Mouse (Mus musculus): Measurements from ENCODE around the gene Npm3. TPM values are rescaled to one million over a fixed set of nuclear protein-coding genes. Genes with fewer than 3 reads are reported as not detected.

The Npm3 gene
- polyA plus RNA-seq, 1 experiment = 16.3 TPM

DNA sequence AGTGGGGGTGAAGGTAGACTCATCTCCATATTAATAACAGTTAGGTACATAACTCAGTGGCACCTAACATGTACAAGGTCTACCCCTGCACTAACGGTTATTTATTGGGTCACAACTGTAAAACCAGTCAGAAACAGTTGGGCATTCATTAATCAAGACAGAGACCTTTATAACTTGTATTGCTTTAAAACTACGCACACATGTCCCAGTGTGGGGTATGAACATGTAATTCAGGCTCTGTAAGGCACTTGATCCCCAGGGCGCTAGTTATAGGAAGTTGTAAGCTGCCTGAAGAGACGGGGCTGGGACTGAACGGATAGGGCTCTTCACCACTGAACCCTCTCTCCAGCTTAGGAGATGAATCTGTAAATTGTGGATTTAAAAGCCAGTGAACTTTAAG lies 9.3 kb upstream of the Npm3 start:
- DNase-seq (ENCODE audit: extremely low spot score in 1 of 2, low spot score in 1 of 2) = no peak

DNA sequence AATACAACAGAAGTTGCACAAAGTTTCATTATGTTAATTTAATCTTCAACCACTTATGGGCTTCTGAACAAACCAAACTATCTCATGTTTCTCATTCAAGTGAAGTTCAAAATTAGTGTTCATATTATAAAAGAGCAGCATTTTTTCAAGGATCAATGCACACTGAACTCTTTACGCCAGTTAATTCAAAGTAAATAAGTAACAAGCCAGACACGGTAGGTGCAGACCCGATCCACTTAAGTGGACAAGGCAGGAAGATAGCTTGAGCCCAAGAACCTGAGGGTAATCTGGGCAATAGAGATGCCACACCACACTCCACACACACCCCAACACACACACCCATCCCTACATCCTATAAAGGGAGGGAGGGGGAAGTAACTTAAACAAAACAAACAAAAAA lies 4.2 kb upstream of the Npm3 start:
- DNase-seq (ENCODE audit: extremely low spot score in 1 of 2, low spot score in 1 of 2) = no peak

DNA sequence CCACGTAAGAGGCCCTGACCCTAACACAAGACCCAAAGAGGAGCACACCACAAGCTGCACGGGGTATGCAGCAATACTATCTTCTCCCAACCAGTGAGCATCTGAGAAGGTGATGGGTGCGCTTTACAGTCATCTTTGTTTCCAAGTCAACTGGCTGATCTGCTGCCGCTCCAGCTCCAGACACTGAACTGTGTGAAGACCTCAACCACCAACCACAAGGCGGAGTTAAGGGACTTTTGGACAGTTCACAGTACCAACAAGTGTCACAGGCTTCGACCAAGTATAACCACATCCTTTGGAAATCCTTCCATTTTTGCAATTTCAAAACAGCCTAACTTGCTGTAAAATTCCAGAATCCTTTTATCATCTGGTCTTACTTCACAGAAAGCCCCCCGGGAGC lies 2.5 kb upstream of the Npm3 start:
- DNase-seq (ENCODE audit: extremely low spot score in 1 of 2, low spot score in 1 of 2) = no peak

DNA sequence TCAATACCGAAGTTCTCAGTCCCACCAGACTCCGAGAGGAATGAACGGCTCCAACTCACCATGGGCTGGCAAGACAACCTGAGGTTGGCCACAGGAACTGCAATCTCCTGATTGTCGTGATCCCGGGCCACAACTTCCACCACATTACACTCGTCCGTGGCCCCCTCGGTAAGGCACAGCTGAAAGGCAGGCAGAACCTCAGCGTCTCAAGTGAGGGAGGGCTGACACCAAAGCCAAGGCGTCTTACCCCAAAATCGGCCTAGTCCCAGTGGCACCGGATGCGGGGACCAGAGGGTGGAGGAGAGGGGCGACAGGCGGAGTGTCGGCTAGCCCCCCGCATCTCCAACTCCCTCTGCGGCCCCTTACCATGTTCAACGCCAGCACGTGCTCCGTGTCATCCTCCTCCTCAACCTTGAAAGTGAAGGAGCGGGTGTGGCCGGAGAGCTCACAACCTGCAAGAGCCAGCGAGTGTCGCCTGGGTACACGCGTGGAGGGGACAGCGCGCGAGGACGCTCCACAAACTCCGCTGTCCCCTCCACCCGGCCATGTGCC lies 624 bp downstream of the Npm3 start:
- no peak for DNase-seq (ENCODE audit: extremely low spot score in 1 of 2, low spot score in 1 of 2)

DNA sequence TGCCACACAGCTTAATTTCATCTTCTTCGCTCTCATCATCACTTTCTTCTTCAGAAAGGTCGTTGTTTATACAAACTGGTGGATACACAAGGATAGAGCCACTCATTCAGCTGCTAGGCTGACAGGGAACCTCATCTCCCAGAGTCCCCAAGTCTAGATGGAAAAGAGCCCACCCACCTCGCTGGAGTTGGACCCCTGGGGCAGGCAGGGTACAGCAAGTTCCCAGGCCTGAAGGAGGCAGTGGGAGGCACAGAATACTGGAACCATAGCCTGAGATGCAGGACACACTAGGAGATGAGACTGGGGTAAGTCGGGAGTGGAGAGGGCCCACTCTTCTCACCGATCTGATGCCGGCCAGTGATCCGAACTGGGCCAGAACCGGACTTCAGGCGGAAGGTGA lies 1.2 kb downstream of the Npm3 start:
- no peak for DNase-seq (ENCODE audit: extremely low spot score in 1 of 2, low spot score in 1 of 2)

DNA sequence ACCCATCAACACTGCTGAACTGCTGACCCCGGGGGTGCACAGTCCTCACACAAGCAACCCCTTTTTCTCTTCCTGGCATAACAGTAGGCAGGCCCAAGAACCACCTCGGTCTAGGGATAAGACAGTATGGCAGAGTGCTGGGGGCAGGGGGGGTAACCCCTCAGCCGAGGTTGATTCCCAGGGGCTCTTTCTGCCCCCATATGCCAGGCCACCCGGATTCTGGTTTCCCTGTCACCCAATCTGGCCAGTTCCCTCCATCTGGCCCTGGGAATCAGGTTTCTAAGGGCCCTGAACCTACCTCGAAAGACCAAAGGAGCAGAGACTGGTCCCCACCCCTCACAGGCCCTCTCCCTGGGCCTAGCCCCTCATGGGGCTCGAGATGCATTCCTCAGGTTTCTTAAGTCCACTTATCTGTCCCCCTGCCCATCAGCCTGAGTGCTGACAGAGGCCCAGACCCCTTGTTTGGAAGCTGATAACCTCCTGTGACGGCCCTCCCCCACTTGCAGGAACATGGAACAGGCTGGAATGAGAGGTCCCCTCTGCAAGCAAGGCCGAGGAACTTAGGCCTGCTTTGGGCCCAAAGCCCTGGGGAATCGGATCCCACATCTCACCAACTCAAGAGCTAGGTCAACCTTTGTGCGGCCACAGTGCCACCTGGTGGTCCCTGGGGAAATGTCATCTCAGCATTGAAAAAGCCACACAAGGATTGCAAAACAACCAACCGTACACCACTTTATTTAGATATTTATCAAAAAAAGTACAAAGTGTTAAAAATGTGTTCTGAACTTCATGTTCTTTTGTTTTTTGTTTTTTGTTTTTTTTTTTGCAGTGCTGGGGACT lies 2.1 kb downstream of the Npm3 start:
- peak; percentile 60 to 95 for DNase-seq (ENCODE audit: extremely low spot score in 1 of 2, low spot score in 1 of 2)

DNA sequence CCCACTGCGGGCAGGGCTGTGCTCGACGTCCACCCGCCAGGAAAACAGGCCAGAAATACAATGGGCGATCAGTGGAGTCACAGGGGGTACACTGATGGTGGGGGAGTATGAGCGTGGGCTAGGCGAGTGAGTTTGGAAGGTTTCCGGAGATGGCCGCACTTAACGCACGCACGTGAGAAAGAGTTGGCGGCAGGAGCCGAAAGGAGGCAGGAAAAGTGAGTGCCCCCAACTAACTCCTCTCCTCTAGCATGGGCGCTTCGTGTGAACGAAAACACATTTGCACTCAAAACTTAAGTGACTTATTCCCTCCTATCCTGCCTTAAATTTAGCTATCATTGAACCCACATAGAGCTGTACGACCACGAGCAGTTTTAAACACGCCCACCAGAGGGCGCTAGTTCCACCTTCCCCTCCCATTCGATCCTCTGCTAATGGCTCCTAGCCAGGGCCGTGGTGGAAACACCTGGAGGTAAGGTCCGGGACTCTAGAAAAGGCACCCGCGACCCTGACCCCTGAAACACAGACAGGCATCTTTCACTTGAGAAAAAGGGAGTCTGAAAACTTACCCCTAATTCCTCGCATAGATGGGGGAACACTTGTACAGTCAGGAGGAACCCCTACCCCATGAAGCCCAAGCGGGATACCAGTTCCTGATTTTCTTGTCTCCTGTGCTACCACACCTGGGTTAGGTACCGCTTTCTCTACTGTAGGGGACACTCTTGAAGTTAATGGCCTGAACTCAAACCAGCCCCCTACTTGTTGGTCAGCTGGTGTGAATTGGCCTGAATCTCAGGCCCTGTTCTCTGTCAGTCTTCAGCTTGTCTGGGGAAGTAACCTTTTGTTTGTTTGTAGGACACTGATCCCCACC lies 3.0 kb downstream of the Npm3 start:
- DNase-seq (ENCODE audit: extremely low spot score in 1 of 2, low spot score in 1 of 2) = peak; percentile 40 to 83

DNA sequence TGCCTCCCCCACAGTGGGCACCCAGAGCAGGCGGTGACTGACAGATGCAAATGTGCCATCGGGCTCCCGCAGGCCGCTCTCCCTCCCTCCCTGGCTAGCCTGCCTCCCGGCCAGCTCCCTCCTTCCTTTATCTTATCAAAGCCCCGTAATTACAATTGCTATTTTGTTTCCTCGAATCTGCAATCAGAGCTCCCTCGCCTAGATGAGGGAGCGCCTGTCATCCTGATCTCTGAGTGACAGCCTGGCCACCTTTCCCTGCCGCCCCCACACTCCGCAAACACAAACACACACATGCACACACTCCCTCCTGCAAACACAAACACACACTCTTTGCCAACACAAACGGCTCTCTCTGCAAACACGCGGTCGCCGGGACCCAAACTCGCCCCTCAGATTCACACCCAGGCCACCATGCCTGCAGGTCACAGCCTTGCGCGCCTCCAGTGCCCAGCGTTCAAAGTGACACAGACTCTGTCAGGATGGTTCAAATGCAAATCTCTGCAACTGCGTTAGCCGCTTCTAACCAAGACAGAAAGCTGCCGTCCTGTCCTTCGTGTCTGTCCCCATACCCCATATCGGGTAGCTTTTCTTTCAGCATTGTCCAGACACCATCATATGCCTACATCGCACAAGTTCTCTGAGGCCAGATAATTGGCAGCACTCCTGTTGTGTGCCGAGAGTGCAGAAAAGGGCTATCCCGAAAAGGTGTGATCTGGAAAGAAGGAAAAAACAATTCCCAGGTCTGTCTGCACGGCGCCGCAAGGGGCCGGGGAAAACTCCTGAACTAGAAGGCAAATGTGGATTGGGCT lies 3.8 kb downstream of the Npm3 start:
- DNase-seq (ENCODE audit: extremely low spot score in 1 of 2, low spot score in 1 of 2) = no peak

DNA sequence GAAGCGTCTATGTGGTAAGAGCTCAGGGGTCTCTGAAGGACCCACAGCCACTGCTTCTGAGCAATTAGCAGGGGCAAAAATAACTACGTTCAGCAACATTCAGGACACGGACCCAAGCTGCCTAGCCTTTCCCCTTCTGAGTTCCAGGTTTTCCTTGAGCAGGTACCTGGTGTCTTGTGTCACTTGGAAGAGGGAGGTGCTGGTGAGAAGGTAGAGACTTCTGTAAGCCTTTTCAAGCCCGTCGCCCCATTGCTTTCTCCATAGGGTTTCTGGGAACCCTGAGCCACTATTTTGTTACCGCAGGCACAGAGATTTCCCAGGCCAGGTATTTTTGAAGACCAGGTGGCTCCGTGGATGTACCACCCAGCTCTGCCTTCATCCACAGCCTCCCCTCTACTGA lies 5.8 kb downstream of the Npm3 start:
- no peak for DNase-seq (ENCODE audit: extremely low spot score in 1 of 2, low spot score in 1 of 2)

DNA sequence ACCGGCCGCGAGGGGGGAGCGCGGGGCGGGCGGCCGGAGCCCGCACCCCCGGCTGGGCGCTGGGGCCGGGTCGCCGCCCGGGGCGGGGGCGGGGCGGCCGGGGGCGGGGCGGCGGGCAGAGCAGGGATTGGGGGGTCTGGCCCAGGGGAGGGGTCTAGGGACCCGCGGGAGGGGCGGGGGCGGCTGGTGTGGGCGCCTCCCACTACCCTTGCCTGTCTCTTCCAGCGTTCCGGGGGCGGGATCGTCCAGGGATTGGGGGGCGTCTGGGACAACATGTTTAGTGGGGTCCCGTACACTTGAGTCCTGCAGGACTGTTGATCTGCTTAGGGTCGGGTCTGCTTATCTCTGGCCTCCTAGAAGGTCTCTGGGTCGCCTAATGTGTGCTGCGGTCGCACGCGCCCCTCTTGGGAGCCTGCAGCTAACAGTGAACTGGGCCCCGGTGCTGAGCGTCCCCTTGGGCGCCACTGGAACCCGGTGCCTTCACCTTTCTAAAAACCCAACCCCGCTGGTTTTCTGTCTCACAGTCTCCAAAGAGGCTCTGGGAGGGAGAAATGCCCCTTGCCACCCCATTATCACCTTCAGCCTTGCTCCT lies 6.3 kb downstream of the Npm3 start:
- no peak for DNase-seq (ENCODE audit: extremely low spot score in 1 of 2, low spot score in 1 of 2)

DNA sequence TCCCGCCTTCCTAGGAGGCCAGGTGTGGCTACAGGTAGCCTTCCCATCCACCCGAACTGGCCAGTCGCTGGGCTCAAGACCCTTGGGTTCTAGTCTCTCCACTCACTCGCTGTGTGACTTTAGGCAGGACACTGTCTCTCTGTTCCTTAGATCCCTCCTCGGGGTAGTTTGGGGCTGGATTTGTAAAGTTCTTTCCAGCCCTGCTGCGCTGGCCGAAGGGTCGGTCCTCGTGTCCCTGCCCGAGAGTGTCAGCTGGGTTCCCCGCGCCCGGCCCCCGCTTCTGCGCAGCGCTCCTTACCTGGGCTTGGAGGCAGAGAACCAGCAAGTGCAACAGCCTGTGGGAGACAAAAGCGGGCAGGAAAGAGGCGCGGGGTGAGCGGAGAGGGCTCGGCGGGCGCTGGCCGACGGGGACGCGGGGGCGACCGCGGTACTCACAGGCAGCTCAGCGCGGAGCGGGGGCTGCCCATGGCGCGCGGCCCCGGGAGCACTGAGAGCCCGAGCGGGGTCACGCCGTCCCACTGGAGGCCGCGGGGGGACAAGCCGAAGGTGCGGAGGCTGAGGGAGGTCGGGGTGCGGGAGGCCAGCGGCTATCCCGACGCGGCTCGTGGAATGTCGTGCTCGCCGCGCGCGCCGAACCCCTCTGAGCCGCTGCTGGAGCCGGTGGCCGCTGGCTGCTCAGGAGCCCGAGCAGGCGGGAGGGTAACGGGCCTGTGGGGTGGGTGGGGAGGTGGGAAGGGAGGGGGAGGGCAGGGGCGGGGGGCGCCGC lies 7.0 kb downstream of the Npm3 start, which contains the start of gene Fgf8:
Gene Fgf8, minus strand, starts transcription at position 698 of the 766 bp plus-strand sequence.
- DNase-seq (ENCODE audit: extremely low spot score in 1 of 2, low spot score in 1 of 2) = no peak

DNA sequence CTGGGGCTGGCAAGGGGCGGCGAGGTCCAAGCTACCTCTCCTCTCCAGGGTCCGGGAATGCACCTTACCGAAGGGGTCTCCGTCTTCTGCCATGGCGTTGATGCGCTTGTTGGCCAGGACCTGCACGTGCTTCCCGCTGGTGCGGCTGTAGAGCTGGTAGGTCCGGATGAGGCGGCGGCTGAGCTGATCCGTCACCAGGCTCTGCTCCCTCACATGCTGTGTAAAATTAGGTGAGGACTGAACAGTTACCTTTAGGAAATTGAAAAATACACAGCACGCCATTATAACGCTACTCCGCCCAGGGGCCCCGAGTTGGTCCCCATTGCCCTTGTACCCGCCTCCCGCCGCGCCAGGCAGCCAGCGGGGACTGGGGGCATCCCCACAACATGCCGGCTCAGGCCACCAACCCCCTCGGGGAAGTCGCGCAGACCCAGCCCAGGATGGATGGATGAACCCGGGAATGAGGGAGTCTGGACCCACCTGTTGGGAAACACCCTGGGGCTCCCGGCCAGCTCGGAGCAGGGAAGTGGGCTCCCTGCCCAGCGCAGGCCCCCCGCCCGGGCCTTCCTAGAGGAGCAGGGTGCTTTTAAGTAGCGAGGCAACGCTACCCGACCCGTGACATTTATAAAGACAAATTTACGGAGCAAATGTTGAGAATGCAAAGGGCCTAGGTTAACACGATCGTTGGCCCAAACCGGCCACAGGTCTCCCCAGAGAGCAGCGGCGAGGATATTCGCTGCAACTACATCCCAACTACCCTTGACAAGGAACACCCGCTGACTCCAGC lies 7.8 kb downstream of the Npm3 start:
- no peak for DNase-seq (ENCODE audit: extremely low spot score in 1 of 2, low spot score in 1 of 2)

DNA sequence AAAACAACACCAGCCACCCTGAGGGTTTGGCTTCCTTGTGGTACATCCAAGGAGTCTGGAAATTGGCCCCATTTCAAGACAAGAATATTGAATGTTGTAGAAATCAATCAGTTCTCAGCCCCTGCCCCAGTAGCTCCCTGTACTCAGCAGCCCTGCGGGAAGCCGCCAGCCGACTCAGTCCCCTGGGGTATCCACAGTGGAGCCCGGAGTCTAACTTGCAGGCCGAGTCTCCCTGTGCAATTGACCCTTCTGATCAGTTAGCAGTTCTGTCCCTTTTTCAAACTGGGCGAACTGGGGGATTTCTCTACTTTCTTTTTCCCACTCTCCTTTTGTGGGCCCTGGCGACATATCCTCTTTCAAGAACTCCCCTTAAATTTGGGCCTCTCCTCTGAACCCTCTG lies 8.6 kb downstream of the Npm3 start:
- DNase-seq (ENCODE audit: extremely low spot score in 1 of 2, low spot score in 1 of 2) = no peak

DNA sequence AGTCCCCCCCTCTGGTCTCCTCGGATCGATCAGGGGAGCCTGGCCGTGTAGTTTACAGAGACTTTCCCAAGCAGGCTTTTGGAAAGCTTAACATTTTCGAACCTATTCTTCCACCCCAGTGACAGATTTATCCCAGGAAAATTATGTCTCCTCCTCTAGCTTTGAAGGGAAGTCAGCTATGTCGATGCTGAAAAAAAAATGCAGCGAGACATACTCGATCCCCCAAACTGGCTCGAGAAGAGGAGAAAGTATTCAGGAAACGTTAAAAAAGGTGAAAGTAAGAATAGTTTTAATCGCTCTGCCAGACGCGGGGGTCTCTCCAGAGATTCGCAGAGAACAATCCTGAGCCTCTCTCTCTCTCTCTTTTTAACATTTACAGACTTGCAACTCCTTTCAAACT lies 9.2 kb downstream of the Npm3 start:
- no peak for DNase-seq (ENCODE audit: extremely low spot score in 1 of 2, low spot score in 1 of 2)

DNA sequence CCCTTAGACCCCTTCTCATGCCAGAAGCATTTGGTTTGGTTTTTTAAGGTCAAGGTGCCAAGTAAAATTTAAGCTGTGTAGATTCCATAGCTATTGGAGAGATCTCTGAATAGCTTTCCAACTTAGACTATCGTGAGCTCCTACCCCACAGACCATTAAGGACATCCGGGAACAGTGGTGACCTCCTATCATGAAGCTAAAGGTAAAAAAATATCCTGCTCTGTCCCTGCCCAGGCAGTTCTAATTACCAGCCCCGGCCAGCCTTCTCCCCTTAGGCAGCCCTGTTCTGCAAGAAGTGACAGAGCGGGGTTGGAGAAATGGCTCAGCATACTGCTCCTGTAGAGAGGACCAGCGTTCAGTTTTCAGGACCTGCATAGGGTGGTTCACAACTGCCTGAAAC lies 10.9 kb downstream of the Npm3 start:
- DNase-seq (ENCODE audit: extremely low spot score in 1 of 2, low spot score in 1 of 2) = no peak

DNA sequence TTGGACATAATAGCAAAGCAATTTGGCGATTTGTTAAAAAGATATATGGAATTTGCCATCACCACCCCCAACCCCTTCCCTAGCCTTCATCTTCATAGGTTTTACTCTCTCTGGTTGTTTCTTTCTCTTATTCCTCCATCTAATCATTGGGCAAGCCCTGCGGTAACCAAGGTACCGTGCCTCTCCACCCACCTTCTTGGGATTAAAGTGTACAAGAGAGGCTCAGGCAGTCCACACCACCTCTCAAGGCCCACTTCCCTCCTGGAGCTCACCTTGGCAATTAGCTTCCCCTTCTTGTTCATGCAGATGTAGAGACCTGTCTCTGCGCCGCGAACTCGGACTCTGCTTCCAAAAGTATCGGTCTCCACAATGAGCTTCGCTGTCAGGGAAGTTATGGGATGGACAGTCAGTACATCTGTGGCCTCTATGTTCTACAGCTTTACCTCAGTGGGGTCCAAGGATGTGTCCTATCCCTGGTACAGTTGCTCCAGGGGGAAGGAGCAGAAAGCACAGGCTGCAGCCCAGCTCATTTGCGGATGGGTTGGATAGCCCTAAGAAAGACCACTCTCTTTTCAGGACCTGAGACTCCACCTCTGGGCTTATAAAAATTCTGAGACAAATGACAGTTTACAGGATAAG lies 11.4 kb downstream of the Npm3 start:
- no peak for DNase-seq (ENCODE audit: extremely low spot score in 1 of 2, low spot score in 1 of 2)

DNA sequence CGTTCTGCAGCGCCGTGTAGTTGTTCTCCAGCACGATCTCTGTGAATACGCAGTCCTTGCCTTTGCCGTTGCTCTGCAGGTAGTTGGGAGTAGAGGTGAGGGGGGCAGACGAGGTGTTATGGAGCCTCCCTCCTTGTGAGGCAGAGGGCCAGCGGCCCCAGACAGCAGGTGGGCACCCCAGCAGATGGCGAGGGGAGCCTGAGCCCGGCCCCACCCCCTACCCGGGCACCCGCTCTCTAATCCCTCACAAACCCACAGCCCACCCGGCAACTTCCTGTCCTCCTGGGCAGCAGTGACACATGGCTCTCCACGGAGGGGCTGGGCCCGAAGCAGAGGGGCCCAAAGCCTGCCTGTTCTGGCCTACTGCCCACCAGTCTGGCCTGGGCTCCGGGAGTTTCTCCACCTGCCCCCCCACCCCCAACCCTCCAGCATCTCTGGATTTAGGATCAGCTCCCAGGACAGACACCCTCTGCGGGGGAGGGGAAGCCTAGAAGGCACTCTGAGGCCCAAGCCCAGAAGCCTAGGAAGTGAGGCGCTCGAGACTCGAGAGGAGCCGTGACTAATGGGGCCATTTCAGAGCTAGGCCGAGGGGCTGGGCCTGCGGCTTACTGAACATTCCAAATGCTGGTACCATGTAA lies 12.1 kb downstream of the Npm3 start:
- no peak for DNase-seq (ENCODE audit: extremely low spot score in 1 of 2, low spot score in 1 of 2)

DNA sequence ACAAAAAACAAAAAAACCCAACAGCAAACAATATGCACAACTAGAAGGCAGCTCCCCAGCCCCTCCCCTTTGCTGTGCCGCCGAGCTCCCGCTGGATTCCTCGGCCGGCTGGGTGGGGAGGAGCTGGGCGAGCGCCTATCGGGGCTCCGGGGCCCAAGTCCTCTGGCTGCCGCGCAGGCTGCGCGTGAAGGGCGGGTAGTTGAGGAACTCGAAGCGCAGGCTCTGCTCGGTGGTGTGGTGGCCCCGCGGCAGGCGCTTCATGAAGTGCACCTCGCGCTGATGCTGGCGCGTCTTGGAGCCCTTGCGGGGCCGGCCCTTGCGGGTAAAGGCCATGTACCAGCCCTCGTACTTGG lies 12.6 kb downstream of the Npm3 start:
- no peak for DNase-seq (ENCODE audit: extremely low spot score in 1 of 2, low spot score in 1 of 2)
